Mouse (Mus musculus) stomach, postnatal 0 days (tissue): ENCODE results near the gene Aftph.

Experiments
- CTCF ChIP-seq: IDR thresholded peaks from 2 replicates; pipeline ENCODE4 v1.5.1; 2016; ENCODE audit warnings: antibody characterized with exemption, low read depth, mild to moderate bottlenecking, moderate library complexity
- EP300 ChIP-seq: optimal IDR thresholded peaks from 2 replicates; pipeline ENCODE3; 2016; ENCODE audit warnings: antibody characterized with exemption

GRCm38 (mm10) chr11:20645521-20645920 is 95.9 kb downstream of the Aftph start:
- TF ChIP-seq CTCF (no peak), EP300 (no peak)
